Comparison of ENCODE assay signal across 21 mouse cellular contexts in genomic region chr9:44024096-44024495, GRCm38 (mm10). TPM values are rescaled to one million over a fixed set of nuclear protein-coding genes. Genes with fewer than 3 reads are reported as not detected.
"Had no signal": no experiment of that assay in that cellular context is flagged by ENCODE, and none has a peak within 500 bp of the region (broad histone marks: within the 10 kb centered on the region; RNA-seq: fewer than 3 reads in every experiment).

No protein-coding gene starts in this region.

- H3K27me3 ChIP-seq: limb, embryonic 13.5 days; liver, embryonic 12.5 days; liver, embryonic 15.5 days; lung, embryonic 15.5 days; neural tube, embryonic 12.5 days; neural tube, embryonic 15.5 days; stomach, embryonic 15.5 days had no signal

- H3K36me3 ChIP-seq: limb, embryonic 10.5 days; limb, embryonic 13.5 days; liver, embryonic 12.5 days; liver, embryonic 15.5 days; lung, embryonic 15.5 days; neural tube, embryonic 12.5 days; neural tube, embryonic 15.5 days; stomach, embryonic 15.5 days had no signal

- DNase-seq: kidney, adult 18-20 months; kidney, adult 9 months; kidney, postnatal 14 days; kidney, postnatal 4 days; liver; lung, adult 18-20 months; lung, postnatal 10 days; lung, postnatal 36 days; midbrain, embryonic 14.5 days; right cerebral cortex, adult 18-20 months; right cerebral cortex, postnatal 25 days; spleen, adult 18-20 months had no signal

- H3K27ac ChIP-seq: limb, embryonic 10.5 days; limb, embryonic 13.5 days; liver, embryonic 12.5 days; liver, embryonic 15.5 days; lung, embryonic 15.5 days; neural tube, embryonic 12.5 days; neural tube, embryonic 15.5 days; stomach, embryonic 15.5 days had no signal

- H3K4me3 ChIP-seq: limb, embryonic 10.5 days; limb, embryonic 13.5 days; liver, embryonic 12.5 days; liver, embryonic 15.5 days; lung, embryonic 15.5 days; neural tube, embryonic 12.5 days; neural tube, embryonic 15.5 days; stomach, embryonic 15.5 days had no signal

- H3K4me1 ChIP-seq: liver, embryonic 12.5 days; liver, embryonic 15.5 days; lung, embryonic 15.5 days; neural tube, embryonic 12.5 days; neural tube, embryonic 15.5 days; stomach, embryonic 15.5 days had no signal

- ATAC-seq: liver, embryonic 12.5 days had no signal

RNA-seq across cellular contexts. Expression of gene Thy1, which starts 19.1 kb away (rescaled TPM):
- polyA plus RNA-seq: midbrain, embryonic 11.5 days had no signal
